Mouse (Mus musculus) thymus, adult 2 months (tissue): ENCODE results near the gene Srgap1.

Experiments used
- CTCF ChIP-seq: fragments of 200-500 bp; IDR thresholded peaks from 2 replicates; pipeline ENCODE4 v1.5.1; 2012; ENCODE audit warnings: mild to moderate bottlenecking, control low read depth, low read length, moderate library complexity, borderline replicate concordance; ENCODE audit not compliant: control insufficient read depth, poor library complexity, insufficient read depth; ENCODE audit errors: extremely low read depth
- POLR2A ChIP-seq: fragments of 200-500 bp; IDR thresholded peaks from 2 replicates; pipeline ENCODE4 v1.6.1; 2012; ENCODE audit warnings: mild to moderate bottlenecking, low read length, control low read depth, moderate library complexity; ENCODE audit not compliant: control insufficient read depth, poor library complexity, insufficient read depth; ENCODE audit errors: extremely low read depth

- TF ChIP-seq CTCF, result no peak
- TF ChIP-seq POLR2A, result no peak
These were observed 160.3 kb downstream of the Srgap1 start for GRCm38 (mm10) chr10:121886805-121887204.
